Mouse (Mus musculus): Measurements from ENCODE around the gene Wdr38. TPM values are rescaled to one million over a fixed set of nuclear protein-coding genes. Genes with fewer than 3 reads are reported as not detected.
"Not testable (repeated sequence)": the region's sequence is repeated elsewhere in the genome, so short reads cannot be mapped to it uniquely, and the experiment has no call there.

The Wdr38 gene
- polyA plus RNA-seq, 3 experiments from 2014 or later: 0.28 to 1.5 (median 0.63) TPM

GRCm38 (mm10) chr2:38999381-38999780 is 2.1 kb downstream of the Wdr38 start:
- no peak for ATAC-seq

GRCm38 (mm10) chr2:38999910-39000586 is 2.8 kb downstream of the Wdr38 start:
- ATAC-seq: no peak

- ATAC-seq: no peak
Observed at GRCm38 (mm10) chr2:39000587-39000919, 3.3 kb downstream of the Wdr38 start.

- ATAC-seq: no peak
Observed at GRCm38 (mm10) chr2:39001866-39002265, 4.6 kb downstream of the Wdr38 start.

GRCm38 (mm10) chr2:39003106-39003505 is 5.8 kb downstream of the Wdr38 start:
- no peak for ATAC-seq

GRCm38 (mm10) chr2:39003512-39003911 is 6.2 kb downstream of the Wdr38 start:
- no peak for ATAC-seq

- ATAC-seq: no peak
Observed at GRCm38 (mm10) chr2:39004372-39004771, 7.1 kb downstream of the Wdr38 start.

- ATAC-seq: peak; percentile 77
Observed at GRCm38 (mm10) chr2:39004880-39005435, 7.7 kb downstream of the Wdr38 start, which contains the start of gene Arpc5l. TSS of gene Arpc5l (plus strand) at chr2:39005348.

GRCm38 (mm10) chr2:39005574-39006079 is 8.4 kb downstream of the Wdr38 start, which contains the start of gene Rpl35:
TSS of gene Rpl35 (minus strand) at chr2:39005624.
- no peak for ATAC-seq

GRCm38 (mm10) chr2:39006149-39006730 is 9.0 kb downstream of the Wdr38 start:
- no peak for ATAC-seq

GRCm38 (mm10) chr2:39007865-39008264 is 10.6 kb downstream of the Wdr38 start:
- ATAC-seq: peak; percentile 62

- ATAC-seq: no peak
Observed at GRCm38 (mm10) chr2:39008350-39008851, 11.1 kb downstream of the Wdr38 start.

GRCm38 (mm10) chr2:39008954-39009365 is 11.7 kb downstream of the Wdr38 start:
- peak; percentile 60 for ATAC-seq

- not testable (repeated sequence) for ATAC-seq
Observed at GRCm38 (mm10) chr2:39010144-39010543, 12.9 kb downstream of the Wdr38 start.

- no peak for ATAC-seq
Observed at GRCm38 (mm10) chr2:39011264-39011663, 14.0 kb downstream of the Wdr38 start.

- no peak for ATAC-seq
Observed at GRCm38 (mm10) chr2:39011971-39012370, 14.7 kb downstream of the Wdr38 start.

GRCm38 (mm10) chr2:39012768-39013279 is 15.5 kb downstream of the Wdr38 start:
- no peak for ATAC-seq

- no peak for ATAC-seq
Observed at GRCm38 (mm10) chr2:39016581-39016980, 19.3 kb downstream of the Wdr38 start.

- ATAC-seq: no peak
Observed at GRCm38 (mm10) chr2:39020004-39020403, 22.7 kb downstream of the Wdr38 start.

GRCm38 (mm10) chr2:39031611-39032010 is 34.3 kb downstream of the Wdr38 start:
- ATAC-seq: no peak

- ATAC-seq: no peak
Observed at GRCm38 (mm10) chr2:39040215-39040614, 42.9 kb downstream of the Wdr38 start.

- ATAC-seq: no peak
Observed at GRCm38 (mm10) chr2:39048515-39048914, 51.2 kb downstream of the Wdr38 start.
